Mouse (Mus musculus) heart, postnatal 14 days (tissue): ENCODE measurements around the gene Zfp61. TPM values are rescaled to one million over a fixed set of nuclear protein-coding genes. Genes with fewer than 3 reads are reported as not detected.
"Not testable (repeated sequence)": the region's sequence is repeated elsewhere in the genome, so short reads cannot be mapped to it uniquely, and the experiment has no call there.

ENCODE experiments used
- DNase-seq, 2 experiments: peaks; one replicate each; pipeline ENCODE4 v3.0.0; 2021 to 2022
- intact Hi-C: fragments of 180-260 bp; cut with DNase I; formaldehyde crosslinking; loops from one replicate; pipeline ENCODE4 v1.15.1; 2025
- total RNA-seq, 2 experiments: library from RNA; stranded (reverse); gene quantifications; 2 replicates each; pipeline ENCODE4 v1.2.3; 2021

The Zfp61 gene
- total RNA-seq, 2 experiments from 2014 or later: 3.3 to 4.0 TPM

GRCm38 (mm10) chr7:24298973-24299708, 1.9 kb downstream of the Zfp61 start:
- peak; percentile 64 to 76 for DNase-seq
- intact Hi-C loops: loop anchor here (5.0 kb wide), 1 partner anchor 332 kb away; no protein-coding TSS in a partner anchor

GRCm38 (mm10) chr7:24298635-24298972, 2.4 kb downstream of the Zfp61 start:
- intact Hi-C loops: loop anchor here (5.0 kb wide), 1 partner anchor 331 kb away; no protein-coding TSS in a partner anchor

GRCm38 (mm10) chr7:24297361-24298095, 3.5 kb downstream of the Zfp61 start:
- no peak for DNase-seq
- intact Hi-C loops: loop anchor here (5.0 kb wide), 1 partner anchor 330 kb away; no protein-coding TSS in a partner anchor

More at GRCm38 (mm10) chr7:24298635-24298972, 2.4 kb downstream of the Zfp61 start:
- DNase-seq: no peak

- no peak for DNase-seq
- intact Hi-C loops: loop anchor here (5.0 kb wide), 1 partner anchor 329 kb away; no protein-coding TSS in a partner anchor
These were observed 4.6 kb downstream of the Zfp61 start for GRCm38 (mm10) chr7:24296386-24296785.

- intact Hi-C loops: loop anchor here (5.0 kb wide), 1 partner anchor 328 kb away; no protein-coding TSS in a partner anchor
- no peak for DNase-seq
These were observed 5.7 kb downstream of the Zfp61 start for GRCm38 (mm10) chr7:24295376-24295775.

GRCm38 (mm10) chr7:24294763-24295162, 6.3 kb downstream of the Zfp61 start:
- intact Hi-C loops: loop anchor here (5.0 kb wide), 1 partner anchor 327 kb away; no protein-coding TSS in a partner anchor
- no peak for DNase-seq

- DNase-seq: no peak
- intact Hi-C loops: no loop called here
These were observed 7.8 kb downstream of the Zfp61 start for GRCm38 (mm10) chr7:24293061-24293851.

GRCm38 (mm10) chr7:24291387-24292090, 9.5 kb downstream of the Zfp61 start:
- intact Hi-C loops: no loop called here

GRCm38 (mm10) chr7:24290106-24290693, 10.8 kb downstream of the Zfp61 start:
- intact Hi-C loops: no loop called here
- no peak for DNase-seq

More at GRCm38 (mm10) chr7:24291387-24292090, 9.5 kb downstream of the Zfp61 start:
- DNase-seq: no peak

GRCm38 (mm10) chr7:24288512-24288911, 12.5 kb downstream of the Zfp61 start:
- no peak for DNase-seq
- intact Hi-C loops: no loop called here

GRCm38 (mm10) chr7:24287670-24288069, 13.4 kb downstream of the Zfp61 start:
- intact Hi-C loops: no loop called here
- DNase-seq: no peak

- no peak for DNase-seq
- intact Hi-C loops: no loop called here
These were observed 14.1 kb downstream of the Zfp61 start for GRCm38 (mm10) chr7:24286916-24287315.

- no peak for DNase-seq
- intact Hi-C loops: no loop called here
These were observed 14.9 kb downstream of the Zfp61 start for GRCm38 (mm10) chr7:24286090-24286489.

- intact Hi-C loops: no loop called here
- no peak for DNase-seq
These were observed 20.2 kb downstream of the Zfp61 start for GRCm38 (mm10) chr7:24280858-24281145.

- intact Hi-C loops: no loop called here
- no peak for DNase-seq
These were observed 20.8 kb downstream of the Zfp61 start for GRCm38 (mm10) chr7:24280031-24280857.

GRCm38 (mm10) chr7:24278771-24279170, 22.3 kb downstream of the Zfp61 start:
- intact Hi-C loops, DNase-seq: not testable (repeated sequence)

GRCm38 (mm10) chr7:24274456-24274855, 26.6 kb downstream of the Zfp61 start:
- no peak for DNase-seq
- intact Hi-C loops: no loop called here

GRCm38 (mm10) chr7:24271191-24271590, 29.8 kb downstream of the Zfp61 start:
- intact Hi-C loops: no loop called here
- no peak for DNase-seq

GRCm38 (mm10) chr7:24270288-24270672, 30.8 kb downstream of the Zfp61 start, which contains the start of gene Zfp93:
Gene Zfp93, plus strand, starts transcription at chr7:24270420.
- intact Hi-C loops: no loop called here
- peak; percentile 67 to 72 for DNase-seq
